Mouse (Mus musculus) midbrain, embryonic 13.5 days (tissue): ENCODE measurements around the gene Gal3st1. TPM values are rescaled to one million over a fixed set of nuclear protein-coding genes. Genes with fewer than 3 reads are reported as not detected.
"Not testable (repeated sequence)": the region's sequence is repeated elsewhere in the genome, so short reads cannot be mapped to it uniquely, and the experiment has no call there.

ENCODE experiments used
- ATAC-seq: fragments of 200-750 bp; cut with Nextera tagmentation; 2 replicates; pipeline ENCODE4 v1.8.0; 2017; ENCODE audit warnings: mild to moderate bottlenecking, moderate TSS enrichment, moderate library complexity
- H3K27ac ChIP-seq: fragments of 300-500 bp; sonication (generic); 2 replicates; pipeline ENCODE4 v1.5.1; 2015; ENCODE audit warnings: inconsistent platforms, mild to moderate bottlenecking, moderate library complexity
- H3K27me3 ChIP-seq: fragments of 300-500 bp; sonication (generic); 2 replicates; pipeline ENCODE4 v1.6.1; 2015; ENCODE audit warnings: mild to moderate bottlenecking, inconsistent platforms
- H3K36me3 ChIP-seq: fragments of 300-500 bp; sonication (generic); 2 replicates; pipeline ENCODE4 v1.6.1; 2015; ENCODE audit warnings: mild to moderate bottlenecking, inconsistent platforms
- H3K4me1 ChIP-seq: fragments of 300-500 bp; sonication (generic); replicated peaks from 2 replicates; pipeline ENCODE4 v1.6.1; 2015; ENCODE audit warnings: inconsistent platforms
- H3K4me2 ChIP-seq: fragments of 300-500 bp; sonication (generic); replicated peaks from 2 replicates; pipeline ENCODE4 v1.6.1; 2015; ENCODE audit warnings: moderate library complexity, mild to moderate bottlenecking, inconsistent platforms
- H3K4me3 ChIP-seq: fragments of 300-500 bp; sonication (generic); replicated peaks from 2 replicates; pipeline ENCODE4 v1.5.1; 2015; ENCODE audit warnings: mild to moderate bottlenecking, inconsistent platforms
- H3K9ac ChIP-seq: fragments of 300-500 bp; sonication (generic); replicated peaks from 2 replicates; pipeline ENCODE4 v1.6.1; 2015; ENCODE audit warnings: mild to moderate bottlenecking, inconsistent platforms
- H3K9me3 ChIP-seq: fragments of 300-500 bp; sonication (generic); 2 replicates; pipeline ENCODE4 v1.6.1; 2016; ENCODE audit warnings: mild to moderate bottlenecking, inconsistent platforms
- WGBS: fragments of 180-500 bp; shearing (Covaris S2); methylation state at CpG from one replicate; pipeline ENCODE4 v1.1.7; 2015; 5-methylcytosine and 5-hydroxymethylcytosine counted together
- polyA plus RNA-seq: library from polyadenylated mRNA; unstranded; fragments of >200 nt; fragmentation: Nextera tagmentation; extraction: Ambion mirVana; gene quantifications from 2 replicates; pipeline ENCODE4 v1.2.1, GENCODE M21; 2015

The Gal3st1 gene
- polyA plus RNA-seq, 1 experiment from 2014 or later: 1.5 TPM

DNA sequence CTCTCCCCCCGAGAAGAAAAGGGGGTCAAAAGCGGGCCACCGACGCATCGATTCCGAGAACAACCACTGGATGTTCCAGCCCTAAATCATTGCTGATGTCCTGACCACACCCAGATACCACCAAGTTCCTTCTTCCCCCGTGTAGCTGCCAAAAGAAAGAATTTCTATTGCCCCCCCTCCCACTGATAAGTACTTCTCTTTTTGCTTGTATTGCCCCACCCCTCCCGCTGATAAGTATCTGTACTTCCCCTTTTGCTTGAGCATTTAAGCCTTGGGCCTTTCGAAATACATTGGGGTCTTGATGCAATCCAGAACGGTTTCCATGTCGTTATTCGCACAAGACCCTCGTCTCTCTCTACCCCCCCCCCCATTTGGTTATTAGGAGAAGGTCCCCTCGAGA lies 32.4 kb downstream of the Gal3st1 start:
- not testable (repeated sequence) for H3K27ac ChIP-seq, H3K4me2 ChIP-seq, H3K27me3 ChIP-seq, H3K4me3 ChIP-seq, ATAC-seq, H3K4me1 ChIP-seq, H3K9me3 ChIP-seq, H3K9ac ChIP-seq, H3K36me3 ChIP-seq
- 90% methylated on average over 14 of the region's 14 CpGs for WGBS

DNA sequence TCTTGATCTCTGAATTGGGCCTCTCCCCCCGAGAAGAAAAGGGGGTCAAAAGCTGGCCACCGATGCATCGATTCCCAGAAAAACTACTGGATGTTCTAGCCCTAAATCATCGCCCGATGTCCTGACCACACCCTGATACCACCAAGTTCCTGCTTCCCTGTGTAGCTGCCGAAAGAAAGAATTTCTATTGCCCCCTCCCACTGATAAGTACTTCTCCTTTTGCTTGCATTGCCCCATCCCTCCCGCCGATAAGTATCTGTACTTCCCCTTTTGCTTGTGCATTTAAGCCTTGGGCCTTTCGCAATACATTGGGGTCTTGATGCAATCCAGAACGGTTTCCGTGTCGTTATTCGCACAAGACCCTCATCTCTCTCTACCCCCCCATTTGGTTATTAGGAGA lies 38.7 kb downstream of the Gal3st1 start:
- H3K4me3 ChIP-seq, H3K9me3 ChIP-seq, H3K27me3 ChIP-seq, H3K9ac ChIP-seq, H3K36me3 ChIP-seq, ATAC-seq, H3K4me1 ChIP-seq, H3K4me2 ChIP-seq, H3K27ac ChIP-seq: not testable (repeated sequence)
- WGBS: 95% methylated on average over 13 of the region's 13 CpGs

DNA sequence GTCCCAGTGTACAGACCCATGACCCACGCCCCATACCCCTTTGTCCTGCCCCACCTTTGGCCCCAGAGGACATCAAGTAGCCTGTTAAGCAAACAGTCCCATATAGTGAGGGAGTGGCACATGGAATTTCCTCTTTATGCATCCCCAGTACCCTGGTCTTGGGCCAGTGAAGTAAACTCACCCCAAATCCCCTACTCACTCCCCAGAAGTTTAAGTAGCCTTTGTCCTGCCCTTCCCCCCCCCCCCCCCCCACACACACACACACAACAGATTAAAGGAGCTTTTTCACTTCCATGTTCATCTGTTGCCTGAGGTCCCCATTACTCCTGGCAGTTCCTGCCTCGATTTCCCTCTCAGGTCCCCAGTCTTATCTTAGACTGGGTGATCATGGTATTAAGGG lies 39.9 kb downstream of the Gal3st1 start:
- Histone ChIP-seq H3K36me3 (no peaks in the 10 kb centered on the region), H3K4me1 (no peaks in the 10 kb centered on the region), H3K27ac (no peak overlapping the region), H3K4me3 (no peak overlapping the region), H3K27me3 (no peaks in the 10 kb centered on the region), H3K9ac (no peak overlapping the region), H3K4me2 (no peak overlapping the region), H3K9me3 (no peaks in the 10 kb centered on the region)
- no peak for ATAC-seq
- 83% methylated on average over 2 of the region's 2 CpGs for whole genome bisulfite sequencing

DNA sequence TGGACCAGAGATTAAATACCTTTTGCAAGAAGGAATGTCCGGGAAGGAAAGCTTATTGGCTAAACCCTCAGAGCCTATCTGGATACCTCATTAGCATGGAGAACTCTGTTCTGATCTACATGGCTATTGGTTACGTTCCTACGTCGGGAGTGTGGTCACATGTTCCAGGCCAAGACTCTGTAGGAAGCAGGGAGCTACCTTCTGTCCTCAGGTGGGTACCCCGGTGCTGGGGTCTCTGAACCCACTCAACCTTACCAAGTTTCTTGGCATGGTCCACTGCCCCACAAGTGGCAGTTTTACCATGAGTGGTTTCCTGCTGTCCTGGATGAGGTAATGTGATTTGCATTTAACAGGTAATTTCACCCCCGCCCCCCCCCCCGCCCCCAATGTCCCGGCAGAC lies 43.6 kb downstream of the Gal3st1 start:
- H3K9me3 ChIP-seq: no peaks in the 10 kb centered on the region; the same call in 1 of the 2 replicates
- H3K4me1 ChIP-seq: no peaks in the 10 kb centered on the region
- no peaks in the 10 kb centered on the region for H3K36me3 ChIP-seq
- H3K27me3 ChIP-seq: peaks cover 3% of the 10 kb centered on the region; the same call in 1 of the 2 replicates
- H3K4me2 ChIP-seq: no peak overlapping the region
- no peak overlapping the region for H3K4me3 ChIP-seq
- H3K9ac ChIP-seq: no peak overlapping the region
- WGBS: 88% methylated on average over 8 of the region's 8 CpGs
- H3K27ac ChIP-seq: no peak overlapping the region
- no peak for ATAC-seq

DNA sequence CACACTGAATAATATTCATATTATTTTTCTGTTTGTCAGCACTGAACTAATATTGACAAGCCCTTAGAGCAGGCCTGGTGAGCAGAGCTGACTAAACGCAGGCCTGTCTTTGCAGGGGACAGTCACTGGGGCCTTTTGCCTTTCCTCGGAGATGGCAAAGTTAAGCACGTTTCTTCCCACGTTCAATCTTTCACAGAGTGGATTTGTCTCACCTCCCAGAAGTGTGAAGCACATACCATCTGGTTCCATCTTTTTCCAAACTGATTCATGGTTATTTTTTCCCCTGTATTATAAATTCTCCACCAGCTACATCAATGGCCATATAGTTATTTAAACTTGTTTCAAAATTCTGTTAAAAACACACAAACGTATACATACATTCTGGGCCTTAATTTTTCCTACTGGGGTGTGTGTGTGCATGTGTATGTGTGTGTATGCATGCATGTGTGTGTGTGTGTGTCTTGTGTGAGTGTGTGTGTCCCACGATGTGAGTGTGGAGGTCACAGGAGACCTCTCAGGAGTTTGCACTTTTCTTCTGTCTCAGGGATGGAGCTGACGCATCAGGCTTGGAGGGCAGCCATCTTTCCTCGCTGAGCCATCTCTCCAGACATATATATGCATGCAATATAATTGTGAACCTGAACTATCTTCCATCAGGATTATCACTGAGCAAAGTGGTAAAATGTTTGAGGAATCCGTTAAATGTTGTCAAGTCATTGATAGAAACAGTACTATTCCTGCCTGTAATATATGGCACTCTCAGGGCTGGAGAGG lies 44.3 kb downstream of the Gal3st1 start:
- no peaks in the 10 kb centered on the region for H3K4me1 ChIP-seq
- 81% methylated on average over 9 of the region's 9 CpGs for WGBS

DNA sequence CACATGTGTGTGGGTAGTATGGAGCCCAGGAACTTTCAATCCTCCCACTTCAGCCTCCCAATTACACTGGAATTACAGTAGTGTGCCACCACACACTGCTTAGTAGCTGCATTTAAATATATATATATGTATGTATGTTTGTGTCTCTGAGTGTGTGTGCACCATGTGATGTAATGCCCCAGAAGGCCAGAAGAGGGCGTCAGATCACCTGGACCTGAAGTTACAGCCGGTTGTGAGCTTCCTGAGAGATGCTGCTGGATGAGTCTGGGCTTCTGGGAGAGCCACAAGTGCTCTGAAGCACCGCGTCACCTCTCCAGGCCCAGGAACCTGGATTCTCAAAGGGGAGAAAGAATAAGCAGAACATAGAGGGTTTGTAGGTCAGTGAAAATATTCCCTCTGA lies 45.9 kb downstream of the Gal3st1 start:
- Histone ChIP-seq H3K4me3 (no peak overlapping the region), H3K27ac (no peak overlapping the region), H3K27me3 (peaks cover 3% of the 10 kb centered on the region; the same call in 1 of the 2 replicates), H3K9ac (no peak overlapping the region), H3K9me3 (no peaks in the 10 kb centered on the region; the same call in 1 of the 2 replicates), H3K4me2 (no peak overlapping the region), H3K4me1 (no peaks in the 10 kb centered on the region), H3K36me3 (no peaks in the 10 kb centered on the region)
- ATAC-seq: no peak
- WGBS: 72% methylated on average over 4 of the region's 4 CpGs

More for the DNA sequence above, 44.3 kb downstream of the Gal3st1 start:
- Histone ChIP-seq H3K27me3 (peaks cover 3% of the 10 kb centered on the region; the same call in 1 of the 2 replicates), H3K4me2 (no peak overlapping the region), H3K9me3 (no peaks in the 10 kb centered on the region; the same call in 1 of the 2 replicates), H3K27ac (no peak overlapping the region), H3K9ac (no peak overlapping the region), H3K36me3 (no peaks in the 10 kb centered on the region), H3K4me3 (no peak overlapping the region)
- ATAC-seq: no peak

DNA sequence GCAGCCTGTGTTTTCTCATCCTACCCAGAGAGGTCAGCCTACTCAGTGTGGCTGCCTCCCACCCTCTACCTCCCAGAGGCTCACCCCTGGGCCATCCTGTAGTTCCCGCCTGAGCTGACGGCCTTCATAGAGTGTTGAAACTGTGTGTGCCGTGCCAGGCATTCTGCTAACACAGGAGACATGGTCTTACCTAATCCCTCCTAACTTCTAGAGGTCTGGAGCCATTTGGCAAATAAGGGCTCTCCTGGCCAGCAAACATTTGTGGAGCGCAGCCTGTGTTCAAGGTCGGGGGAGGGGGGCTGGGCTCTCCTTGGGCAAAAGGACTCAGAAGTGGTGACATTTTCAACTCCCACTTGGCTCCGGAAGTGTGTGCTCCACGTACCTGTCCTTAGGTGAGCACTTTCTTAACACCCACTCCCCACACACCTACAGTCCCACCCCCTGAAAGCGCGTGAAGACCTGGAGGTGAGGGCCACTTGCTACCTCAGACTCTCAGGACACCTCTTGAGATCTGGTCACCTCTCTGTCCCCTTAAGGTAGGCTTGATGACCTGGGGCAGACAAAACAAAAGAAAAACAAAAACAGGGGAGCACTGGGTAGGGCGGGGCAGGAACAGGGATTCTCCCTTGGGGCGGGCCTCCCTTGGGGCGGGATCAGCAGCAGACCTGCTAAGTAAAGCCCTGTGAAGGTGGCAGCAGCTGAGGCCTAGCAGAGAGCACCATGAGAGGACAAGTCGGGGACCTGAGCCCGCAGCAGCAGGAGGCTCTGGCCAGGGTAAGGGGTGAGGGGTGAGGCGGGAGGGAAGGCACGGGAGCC lies 47.9 kb downstream of the Gal3st1 start, which contains the start of gene Sec14l4:
Gene Sec14l4, plus strand, starts transcription at position 337 of the 816 bp plus-strand sequence.
- Histone ChIP-seq H3K4me2 (no peak within 1 kb of the TSS), H3K9ac (no peak within 1 kb of the TSS), H3K4me1 (no peaks in the 10 kb centered on the region), H3K36me3 (no peaks in the 10 kb centered on the region), H3K9me3 (no peaks in the 10 kb centered on the region; the same call in 1 of the 2 replicates), H3K27me3 (peaks cover 3% of the 10 kb centered on the region; the same call in 1 of the 2 replicates), H3K27ac (no peak within 1 kb of the TSS), H3K4me3 (no peak within 1 kb of the TSS)
- ATAC-seq: no peak
- WGBS: 43% methylated on average over 16 of the region's 16 CpGs

DNA sequence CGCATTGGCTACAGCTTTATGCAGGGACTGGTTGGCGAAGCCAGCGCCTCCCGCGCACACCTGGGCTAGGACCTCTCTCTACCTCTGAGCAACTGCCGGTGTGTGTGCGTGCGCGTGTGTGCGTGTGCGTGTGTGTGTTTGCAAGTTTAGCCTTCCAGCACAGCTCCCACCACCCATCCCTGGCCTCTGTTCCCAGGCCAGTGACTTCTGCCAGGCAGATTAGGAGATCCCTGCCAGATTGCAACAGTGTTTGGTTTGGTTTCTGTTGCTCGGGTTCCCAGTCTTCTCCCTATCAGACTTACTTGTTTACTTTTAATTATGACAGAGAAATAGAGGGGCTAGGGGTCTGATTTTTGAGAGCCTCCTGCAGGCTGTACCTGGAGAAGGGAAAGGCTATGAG lies 48.5 kb downstream of the Gal3st1 start:
- Histone ChIP-seq H3K36me3 (no peaks in the 10 kb centered on the region), H3K9me3 (no peaks in the 10 kb centered on the region; the same call in 1 of the 2 replicates), H3K4me1 (no peaks in the 10 kb centered on the region), H3K9ac (no peak overlapping the region), H3K27me3 (peaks cover 3% of the 10 kb centered on the region; the same call in 1 of the 2 replicates), H3K27ac (no peak overlapping the region), H3K4me2 (no peak overlapping the region), H3K4me3 (no peak overlapping the region)
- no peak for ATAC-seq
- 37% methylated on average over 12 of the region's 12 CpGs for WGBS

DNA sequence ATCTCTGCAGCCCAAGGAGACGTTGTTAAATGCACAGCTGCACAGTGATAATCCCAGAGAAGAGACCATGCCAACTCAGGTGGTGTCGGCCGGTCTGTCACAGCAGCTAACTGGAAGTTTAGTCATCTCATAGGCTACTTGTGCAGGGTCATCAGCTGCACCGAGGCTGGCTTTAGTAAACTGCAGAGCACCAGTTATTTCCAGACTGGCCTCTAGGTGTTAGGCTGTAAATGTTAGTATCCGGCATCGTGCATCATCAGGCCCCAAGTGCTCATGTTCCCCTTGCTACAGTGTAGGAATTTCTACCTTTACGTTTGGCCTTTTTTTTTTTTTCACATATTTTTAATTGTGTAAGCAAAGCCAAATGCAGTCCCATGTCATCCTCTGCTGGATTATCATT lies 50.0 kb downstream of the Gal3st1 start:
- WGBS: 73% methylated on average over 7 of the region's 7 CpGs
- no peaks in the 10 kb centered on the region; the same call in 1 of the 2 replicates for H3K9me3 ChIP-seq
- ATAC-seq: no peak

DNA sequence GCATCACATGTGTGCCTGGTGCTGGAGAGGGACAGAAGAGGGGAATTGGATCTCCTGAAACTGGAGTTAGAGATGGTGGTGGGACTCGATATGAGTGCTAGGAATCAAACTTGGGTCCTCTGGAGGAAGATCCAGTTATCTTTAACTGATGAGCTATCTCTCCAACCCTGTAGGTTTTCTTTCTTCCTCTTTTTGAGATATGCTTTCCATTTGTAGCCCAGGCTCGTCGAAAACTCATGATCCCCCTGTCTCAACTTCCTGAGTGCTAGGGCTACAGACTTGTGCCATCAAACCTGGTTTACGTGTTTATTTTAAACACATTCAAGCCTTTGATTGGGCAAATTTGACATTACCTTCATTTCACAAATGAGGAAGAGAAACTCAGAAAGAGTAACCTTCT lies 50.7 kb downstream of the Gal3st1 start:
- Histone ChIP-seq H3K4me2 (no peak overlapping the region), H3K4me1 (no peaks in the 10 kb centered on the region), H3K36me3 (no peaks in the 10 kb centered on the region), H3K9ac (no peak overlapping the region), H3K27ac (no peak overlapping the region), H3K4me3 (no peak overlapping the region), H3K9me3 (no peaks in the 10 kb centered on the region; the same call in 1 of the 2 replicates), H3K27me3 (peaks cover 3% of the 10 kb centered on the region; the same call in 1 of the 2 replicates)
- no peak for ATAC-seq
- 81% methylated on average over 4 of the region's 4 CpGs for WGBS

More for the DNA sequence above, 50.0 kb downstream of the Gal3st1 start:
- no peak overlapping the region for H3K4me2 ChIP-seq
- no peak overlapping the region for H3K4me3 ChIP-seq
- H3K9ac ChIP-seq: no peak overlapping the region
- no peaks in the 10 kb centered on the region for H3K4me1 ChIP-seq
- H3K27me3 ChIP-seq: peaks cover 3% of the 10 kb centered on the region; the same call in 1 of the 2 replicates
- no peak overlapping the region for H3K27ac ChIP-seq
- H3K36me3 ChIP-seq: no peaks in the 10 kb centered on the region

DNA sequence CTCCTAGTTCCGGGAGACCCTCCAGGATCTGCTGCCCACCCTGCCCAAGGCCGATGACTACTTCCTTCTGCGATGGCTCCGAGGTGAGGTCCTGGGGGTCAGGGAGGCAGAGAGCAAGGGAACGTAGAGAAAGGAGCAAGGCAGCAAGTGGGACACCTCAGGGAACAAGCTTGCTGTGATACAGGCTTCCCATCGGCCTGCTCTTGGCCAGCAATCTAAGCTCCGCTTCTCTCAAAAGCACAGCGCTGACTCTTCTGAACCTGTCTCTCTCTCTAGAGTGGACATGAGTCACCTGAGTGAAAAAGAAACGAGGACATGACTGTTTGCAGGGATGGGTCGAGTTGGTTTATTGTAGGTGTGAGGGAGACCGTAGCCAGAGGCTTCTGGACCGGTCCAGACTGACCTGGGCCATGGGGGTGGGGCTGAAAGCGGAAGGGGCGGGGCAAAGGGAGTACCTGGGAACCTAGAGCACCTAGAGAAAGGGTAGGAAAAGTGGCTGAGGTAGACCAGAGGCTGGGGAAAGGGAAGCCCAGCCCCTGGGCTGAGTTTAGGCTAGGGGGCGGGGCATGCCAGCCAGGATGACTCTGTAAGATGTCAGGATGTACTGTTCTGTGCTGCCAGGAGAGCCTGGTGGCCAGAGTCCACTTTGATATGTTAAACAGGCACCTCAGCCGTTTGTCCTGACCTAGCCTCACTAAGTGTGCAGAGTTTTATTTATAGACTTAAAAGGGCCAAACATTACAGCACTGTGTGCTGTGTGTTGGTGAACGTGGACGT lies 51.9 kb downstream of the Gal3st1 start:
- no peak for ATAC-seq
- peaks cover 3% of the 10 kb centered on the region; the same call in 1 of the 2 replicates for H3K27me3 ChIP-seq
- H3K9ac ChIP-seq: no peak overlapping the region
- H3K9me3 ChIP-seq: no peaks in the 10 kb centered on the region
- no peak overlapping the region for H3K4me2 ChIP-seq
- 70% methylated on average over 18 of the region's 18 CpGs for WGBS
- no peaks in the 10 kb centered on the region for H3K36me3 ChIP-seq
- H3K4me1 ChIP-seq: no peaks in the 10 kb centered on the region
- no peak overlapping the region for H3K27ac ChIP-seq
- no peak overlapping the region for H3K4me3 ChIP-seq
